Mouse (Mus musculus): ENCODE data around the gene Carnmt1.

Gene Carnmt1

GRCm38 (mm10) chr19:18720337-18720736 is 49.8 kb downstream of the Carnmt1 start:
- peak; percentile 47 for DNase-seq

GRCm38 (mm10) chr19:18725186-18725585 is 54.6 kb downstream of the Carnmt1 start:
- DNase-seq = no peak

- no peak for DNase-seq
Observed at GRCm38 (mm10) chr19:18730255-18730654, 59.7 kb downstream of the Carnmt1 start.

GRCm38 (mm10) chr19:18731077-18731476 is 60.5 kb downstream of the Carnmt1 start:
- no peak for DNase-seq

- DNase-seq = no peak
Observed at GRCm38 (mm10) chr19:18735901-18736300, 65.3 kb downstream of the Carnmt1 start.

GRCm38 (mm10) chr19:18739146-18739545 is 68.6 kb downstream of the Carnmt1 start:
- no peak for DNase-seq

- DNase-seq = no peak
Observed at GRCm38 (mm10) chr19:18743946-18744345, 73.4 kb downstream of the Carnmt1 start.

GRCm38 (mm10) chr19:18746576-18747340 is 76.2 kb downstream of the Carnmt1 start:
- no peak for DNase-seq

GRCm38 (mm10) chr19:18747379-18747778 is 76.8 kb downstream of the Carnmt1 start:
- DNase-seq = no peak

GRCm38 (mm10) chr19:18749598-18750339 is 79.2 kb downstream of the Carnmt1 start, which contains the start of gene Trpm6:
Gene Trpm6 (plus strand): TSS chr19:18749983.
- peak; percentile 38 for DNase-seq

Data from kidney, adult 9 months (tissue).